Mouse (Mus musculus) mouse embryonic stem cell (cell line): Measurements from ENCODE around the gene Tmem248.
"Not testable (repeated sequence)": the region's sequence is repeated elsewhere in the genome, so short reads cannot be mapped to it uniquely, and the experiment has no call there.

Source experiments
- in situ Hi-C, 2 experiments: fragments of 300-500 bp; cut with MboI; formaldehyde crosslinking; loops; 1 replicate in 1 of 2; 3 replicates in 1 of 2; pipeline ENCODE4 v1.14.3; 2019 to 2020; ENCODE audit warnings: low sequenced_read_pairs in 2 of 2, low pct_unique_long_range_greater_than_20kb in 1 of 2, mixed read lengths in 1 of 2; ENCODE audit not compliant: unreplicated experiment in 1 of 2

The Tmem248 gene

GRCm38 (mm10) chr5:130254164-130255016, 37.5 kb downstream of the Tmem248 start:
- in situ Hi-C loops: no loop called here

GRCm38 (mm10) chr5:130255017-130255720, 38.3 kb downstream of the Tmem248 start, which contains the start of the genes Sbds and Tyw1:
Gene Sbds (minus strand): TSS chr5:130255530.
Gene Tyw1 (plus strand): TSS chr5:130255619.
- in situ Hi-C loops: no loop called here

- in situ Hi-C loops: not testable (repeated sequence)
Observed at GRCm38 (mm10) chr5:130255799-130256525, 39.1 kb downstream of the Tmem248 start.

GRCm38 (mm10) chr5:130256678-130257271, 39.9 kb downstream of the Tmem248 start:
- in situ Hi-C loops: no loop called here

GRCm38 (mm10) chr5:130257303-130257702, 40.4 kb downstream of the Tmem248 start:
- in situ Hi-C loops: no loop called here

- in situ Hi-C loops: no loop called here
Observed at GRCm38 (mm10) chr5:130263454-130263853, 46.6 kb downstream of the Tmem248 start.

GRCm38 (mm10) chr5:130264433-130265005, 47.6 kb downstream of the Tmem248 start:
- in situ Hi-C loops: no loop called here

- in situ Hi-C loops: no loop called here
Observed at GRCm38 (mm10) chr5:130266651-130267050, 49.8 kb downstream of the Tmem248 start.

- in situ Hi-C loops: no loop called here
Observed at GRCm38 (mm10) chr5:130267316-130267715, 50.4 kb downstream of the Tmem248 start.

GRCm38 (mm10) chr5:130268976-130269375, 52.1 kb downstream of the Tmem248 start:
- in situ Hi-C loops: no loop called here

- in situ Hi-C loops: no loop called here
Observed at GRCm38 (mm10) chr5:130272344-130272743, 55.5 kb downstream of the Tmem248 start.

GRCm38 (mm10) chr5:130273046-130273445, 56.2 kb downstream of the Tmem248 start:
- in situ Hi-C loops: no loop called here

- in situ Hi-C loops: no loop called here
Observed at GRCm38 (mm10) chr5:130275509-130275908, 58.6 kb downstream of the Tmem248 start.

- in situ Hi-C loops: no loop called here
Observed at GRCm38 (mm10) chr5:130278011-130278472, 61.2 kb downstream of the Tmem248 start.

GRCm38 (mm10) chr5:130283079-130283732, 66.3 kb downstream of the Tmem248 start:
- in situ Hi-C loops: no loop called here

GRCm38 (mm10) chr5:130288106-130288505, 71.2 kb downstream of the Tmem248 start:
- in situ Hi-C loops: no loop called here

- in situ Hi-C loops: no loop called here
Observed at GRCm38 (mm10) chr5:130290242-130290641, 73.4 kb downstream of the Tmem248 start.

GRCm38 (mm10) chr5:130290775-130291174, 73.9 kb downstream of the Tmem248 start:
- in situ Hi-C loops: no loop called here
